Mouse (Mus musculus) cerebellum, postnatal 14 days (tissue): ENCODE measurements around the gene Cct8.

Experiments used
- DNase-seq, 2 experiments: peaks; one replicate each; pipeline ENCODE4 v3.0.0; 2021; ENCODE audit warnings: mixed read lengths in 2 of 2

Cct8 gene

GRCm38 (mm10) chr16:87445110-87445509 lies 50.6 kb downstream of the Cct8 start:
- no peak for DNase-seq

- no peak for DNase-seq
Measured at GRCm38 (mm10) chr16:87444071-87444470, 51.6 kb downstream of the Cct8 start.

- DNase-seq, result no peak
Measured at GRCm38 (mm10) chr16:87443245-87443644, 52.4 kb downstream of the Cct8 start.

DNA sequence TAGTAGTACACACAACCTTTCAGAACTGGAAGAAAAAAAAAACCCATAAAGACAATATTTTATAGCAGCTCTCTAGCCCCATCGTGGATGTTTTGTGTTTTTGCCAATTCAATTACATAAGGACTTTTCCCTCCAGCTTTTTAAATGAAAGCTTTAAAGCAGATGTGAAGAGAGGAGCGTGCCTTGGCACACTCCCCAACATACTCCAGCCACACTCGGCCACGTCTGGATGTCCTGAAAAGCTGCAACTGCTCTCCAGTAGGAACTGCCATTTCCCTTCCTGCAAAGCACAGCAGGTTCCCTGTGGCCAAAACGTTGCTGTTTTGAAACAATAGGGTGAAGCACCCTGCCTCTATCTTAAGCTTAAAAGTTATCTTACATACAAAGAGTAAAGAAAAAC lies 53.4 kb downstream of the Cct8 start:
- DNase-seq, result no peak

DNA sequence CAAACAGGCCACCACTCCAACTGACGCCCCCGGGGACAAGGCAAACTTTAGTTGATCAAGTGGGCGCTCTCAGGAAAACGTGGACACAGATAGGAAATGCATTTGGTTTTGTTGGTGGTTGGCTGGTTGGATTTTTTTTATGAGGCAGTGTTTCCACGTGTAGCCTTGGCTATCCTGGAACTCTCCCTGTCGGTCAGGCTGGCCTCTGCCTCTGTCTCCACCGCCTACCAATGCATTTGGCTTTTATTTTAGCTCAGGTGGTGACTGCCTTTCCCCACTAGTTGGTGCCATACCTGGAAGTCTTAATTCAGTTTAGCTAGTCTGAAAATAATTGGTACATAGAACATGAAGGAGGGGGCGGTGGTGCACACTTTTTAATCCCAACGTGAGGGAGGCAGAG lies 54.6 kb downstream of the Cct8 start:
- peak; percentile 27 to 29 for DNase-seq

DNA sequence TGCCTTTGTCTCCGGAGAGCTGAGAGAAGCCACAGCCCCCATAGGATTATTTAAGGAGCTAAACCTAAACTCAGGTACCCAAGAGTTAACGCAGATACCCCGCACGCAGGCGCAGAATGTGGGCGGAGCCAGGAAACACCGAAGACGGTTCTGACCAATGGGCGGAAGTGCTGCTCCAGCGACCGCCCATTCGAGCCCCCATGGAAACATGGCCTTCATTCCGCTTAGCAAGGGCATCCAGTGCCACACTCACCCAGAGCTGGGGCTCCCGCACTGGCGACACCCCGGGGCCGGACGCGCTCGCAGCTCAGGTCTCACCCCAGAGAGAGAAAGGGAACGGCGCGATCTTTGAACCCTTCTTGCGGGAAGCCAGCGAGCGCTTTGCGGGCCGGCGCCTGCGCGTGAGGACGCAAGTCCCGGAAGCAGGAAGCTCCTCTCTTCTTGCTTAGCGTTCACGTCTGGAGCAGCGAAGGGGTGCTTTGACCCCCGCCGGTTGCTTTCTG lies 55.4 kb downstream of the Cct8 start, which contains the start of gene Rwdd2b:
Gene Rwdd2b (minus strand): TSS at position 390 of the 503 bp plus-strand sequence.
- peak; percentile 94 to 95 for DNase-seq

GRCm38 (mm10) chr16:87438697-87439096 lies 57.0 kb downstream of the Cct8 start:
- DNase-seq, result no peak

- no peak for DNase-seq
Measured at GRCm38 (mm10) chr16:87437096-87437495, 58.6 kb downstream of the Cct8 start.

DNA sequence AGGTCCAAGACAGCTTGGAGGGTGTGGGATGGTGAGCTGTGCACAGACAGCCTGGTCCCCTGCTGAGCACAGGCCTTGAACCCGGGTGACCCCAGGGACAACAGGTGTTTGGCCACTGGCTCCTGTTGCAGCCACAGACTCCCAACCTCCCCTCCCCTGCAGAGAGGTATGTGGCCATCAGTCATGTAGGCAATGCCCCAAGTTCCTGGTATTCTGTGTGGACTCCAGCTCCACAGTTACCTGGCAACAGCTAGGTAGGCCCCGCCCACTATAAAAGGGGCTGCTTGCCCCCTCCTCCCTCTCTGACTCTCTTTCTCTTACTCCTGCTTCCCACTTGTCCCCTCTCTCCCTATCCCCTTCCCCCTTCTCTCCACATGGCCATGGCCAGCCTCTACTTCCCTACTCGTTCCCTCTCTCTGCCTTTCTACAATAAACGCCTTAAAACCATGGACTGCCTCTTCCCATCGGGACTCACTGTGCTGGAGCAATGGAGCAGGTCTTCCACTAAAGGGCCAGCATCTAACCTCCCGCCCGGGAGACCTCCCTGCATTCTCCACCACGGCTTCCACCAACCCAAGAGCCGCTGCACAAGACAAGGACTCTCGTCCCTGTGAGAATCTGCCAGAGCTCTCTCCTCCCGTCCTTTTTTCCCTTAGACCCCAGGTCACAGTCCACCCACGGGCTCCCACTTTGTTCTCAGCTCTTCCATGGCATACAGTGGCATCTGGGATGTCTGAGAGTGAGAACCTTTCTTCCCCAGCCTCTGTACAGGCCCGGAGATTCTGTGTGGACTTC lies 60.1 kb downstream of the Cct8 start:
- DNase-seq, result no peak

- DNase-seq, result no peak
Measured at GRCm38 (mm10) chr16:87434946-87435345, 60.7 kb downstream of the Cct8 start.

DNA sequence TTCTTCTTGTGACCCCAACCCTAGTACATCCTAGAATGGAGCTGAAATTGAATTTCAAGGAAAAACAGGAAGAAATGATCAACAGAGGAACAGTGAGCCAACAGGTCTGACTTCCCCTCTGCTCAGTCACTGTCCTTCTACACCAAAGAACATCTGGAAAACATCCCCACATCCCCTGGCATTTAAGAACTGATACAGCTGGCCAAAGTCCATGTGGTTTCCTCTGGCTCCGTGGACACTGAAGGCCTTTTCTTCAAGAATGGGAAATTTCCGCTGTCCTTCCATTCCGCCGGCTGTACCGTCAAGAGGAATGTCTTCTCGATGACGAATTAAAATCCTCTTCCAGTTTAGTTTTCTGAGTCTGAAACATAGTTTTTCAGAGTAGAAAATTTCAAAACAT lies 61.4 kb downstream of the Cct8 start:
- DNase-seq, result no peak
